Mouse (Mus musculus): ENCODE measurements around the gene 1700037H04Rik.

DNA sequence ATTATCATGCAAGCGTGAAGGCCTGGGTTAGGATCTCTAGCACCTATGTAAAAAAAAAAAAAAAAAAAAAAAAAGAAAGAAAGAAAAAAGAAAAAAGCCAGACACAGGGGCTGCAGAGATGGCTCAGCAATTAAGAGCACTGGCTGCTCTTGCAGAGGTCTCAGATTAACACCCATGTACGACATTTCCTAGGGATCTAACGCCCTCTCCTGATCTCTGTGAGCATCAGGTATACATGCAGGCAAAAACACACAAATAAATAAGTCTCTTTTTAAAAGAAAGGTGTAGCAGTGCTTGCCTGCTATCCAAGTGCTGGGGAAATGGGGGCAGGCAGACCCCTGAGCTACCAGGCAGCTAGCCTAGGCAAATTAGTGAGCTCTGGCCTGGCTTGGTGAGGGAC, 58.4 kb downstream of the 1700037H04Rik start:
- TF ChIP-seq CTCF (IDR thresholded peaks at IDR 0.05; ENCODE audit: low read depth), result no peak
- TF ChIP-seq EP300 (IDR thresholded peaks at IDR 0.05; ENCODE audit: low read depth), result no peak

Data from heart, postnatal 0 days (tissue).